Mouse (Mus musculus): ENCODE results near the gene Zfp273.

GRCm38 (mm10) chr13:67844119-67844852 is 30.7 kb downstream of the Zfp273 start:
- TF ChIP-seq POLR2A (IDR thresholded peaks at IDR 0.05; ENCODE audit: borderline replicate concordance, extremely low read depth, insufficient read depth, insufficient read length, poor library complexity, severe bottlenecking) (no peak), CTCF (IDR thresholded peaks at IDR 0.05; ENCODE audit: borderline replicate concordance, extremely low read depth, insufficient read depth, insufficient read length) (peak; percentile 56; the same call in 1 of the 2 replicates)

All from brain, embryonic 14.5 days (tissue).